Mouse (Mus musculus): Measurements from ENCODE around the gene Rars2. TPM values are rescaled to one million over a fixed set of nuclear protein-coding genes. Genes with fewer than 3 reads are reported as not detected.

Gene Rars2
- polyA plus RNA-seq (2012; rRNA removed), result 37.2 and 40.8 TPM in 2 replicates

GRCm38 (mm10) chr4:34614630-34615094, at the start of gene Rars2, which contains the start of gene Orc3:
Rars2 (plus strand) TSS chr4:34614957.
Orc3 (minus strand) TSS chr4:34614944.

GRCm38 (mm10) chr4:34686874-34687567, 72.3 kb downstream of the Rars2 start, which contains the start of gene Slc35a1:
Slc35a1 (minus strand) TSS chr4:34687438.

Other genes with a start within 250 kb of the Rars2 start
- gene Akirin2, start 64.0 kb upstream of the Rars2 start, polyA plus RNA-seq (2012; rRNA removed), result 123 and 131 TPM in 2 replicates
- gene Orc3, start within 50 bp of the Rars2 start, polyA plus RNA-seq (2012; rRNA removed), result 52.9 and 53.7 TPM in 2 replicates
- 26.0 and 26.9 TPM in 2 replicates for gene Slc35a1, start 72.5 kb downstream of the Rars2 start, polyA plus RNA-seq (2012; rRNA removed)
- 2.7 and 4.0 TPM in 2 replicates for gene Cfap206, start 115.2 kb downstream of the Rars2 start, polyA plus RNA-seq (2012; rRNA removed)
- gene Gm136, start 141.3 kb downstream of the Rars2 start, polyA plus RNA-seq (2012; rRNA removed), result 0.07 and 0.13 TPM in 2 replicates
- 22.7 and 25.7 TPM in 2 replicates for gene Smim8, start 163.5 kb downstream of the Rars2 start, polyA plus RNA-seq (2012; rRNA removed)